ENCODE assay signal across 8 mouse cellular contexts in genomic region chr13:58588655-58589516, GRCm38 (mm10). TPM values are rescaled to one million over a fixed set of nuclear protein-coding genes. Genes with fewer than 3 reads are reported as not detected.
DNase-seq lines count a peak whose midpoint lies in the region; ATAC-seq and TF ChIP-seq lines count a peak whose summit lies in the region.

No protein-coding gene starts in this region.

- no peak for ATAC-seq in kidney, embryonic 16.5 days (ENCODE audit: low FRiP score, low TSS enrichment)
- ATAC-seq in embryonic facial prominence, embryonic 15.5 days (ENCODE audit: insufficient number of reproducible peaks, low FRiP score, low TSS enrichment, low read depth) = no peak
- no peak for ATAC-seq in midbrain, embryonic 14.5 days (ENCODE audit: low FRiP score, low TSS enrichment)
- ATAC-seq in granulocyte monocyte progenitor cell, adult 5-6 weeks (replicated peaks; ENCODE audit: poor library complexity, severe bottlenecking) = no peak

- no peak for TF ChIP-seq POLR2A in kidney, adult 2 months (IDR thresholded peaks at IDR 0.05; ENCODE audit: low read depth, low read length)

- 58% methylated on average over 15 of the region's 15 CpGs for WGBS in kidney, embryonic 16.5 days
- WGBS in kidney, adult 2 months = 60% methylated on average over 15 of the region's 15 CpGs
- 57% methylated on average over 15 of the region's 15 CpGs for WGBS in embryonic facial prominence, embryonic 15.5 days
- WGBS in midbrain, embryonic 14.5 days = 61% methylated on average over 15 of the region's 15 CpGs

- peak overlapping the region; percentile 44 for H3K4me2 ChIP-seq in kidney, embryonic 16.5 days (replicated peaks; ENCODE audit: low read depth, low read length)
- H3K4me2 ChIP-seq in embryonic facial prominence, embryonic 15.5 days (replicated peaks) = peak overlapping the region; percentile 38
- H3K4me2 ChIP-seq in midbrain, embryonic 14.5 days (ENCODE audit: low read length) = peak overlapping the region; percentile 40

- H3K9me3 ChIP-seq in kidney, embryonic 16.5 days (ENCODE audit: low read length) = no peaks in the 10 kb centered on the region
- H3K9me3 ChIP-seq in embryonic facial prominence, embryonic 15.5 days (replicated peaks) = no peaks in the 10 kb centered on the region
- H3K9me3 ChIP-seq in midbrain, embryonic 14.5 days (ENCODE audit: control insufficient read depth, low read length) = no peaks in the 10 kb centered on the region

- DNase-seq in kidney, adult 2 months = no peak
- DNase-seq in layer of hippocampus, postnatal 36 days = peak; percentile 21 to 40
- DNase-seq in midbrain, embryonic 14.5 days = peak; percentile 28
- DNase-seq in Muller cell, postnatal 12 days (ENCODE audit: inconsistent ontology term) = no peak
- no peak for DNase-seq in spleen, postnatal 10 days (ENCODE audit: low spot score in 2 of 2)

- no peaks in the 10 kb centered on the region for H3K27me3 ChIP-seq in kidney, embryonic 16.5 days (ENCODE audit: insufficient read depth, low read length)
- H3K27me3 ChIP-seq in kidney, adult 2 months (replicated peaks; ENCODE audit: control insufficient read depth, insufficient read depth, low read length) = no peaks in the 10 kb centered on the region
- H3K27me3 ChIP-seq in embryonic facial prominence, embryonic 15.5 days = no peaks in the 10 kb centered on the region
- no peaks in the 10 kb centered on the region for H3K27me3 ChIP-seq in midbrain, embryonic 14.5 days (ENCODE audit: control insufficient read depth, insufficient read depth, low read length)

- H3K4me1 ChIP-seq in kidney, embryonic 16.5 days (ENCODE audit: insufficient read depth, low read length) = peaks cover 7% of the 10 kb centered on the region; the same call in 1 of the 2 replicates
- H3K4me1 ChIP-seq in kidney, adult 2 months (ENCODE audit: control insufficient read depth, insufficient read depth, low read length) = no peaks in the 10 kb centered on the region
- H3K4me1 ChIP-seq in embryonic facial prominence, embryonic 15.5 days = peaks cover 6% of the 10 kb centered on the region
- no peaks in the 10 kb centered on the region for H3K4me1 ChIP-seq in midbrain, embryonic 14.5 days (ENCODE audit: control insufficient read depth, insufficient read depth, low read length)

- no peak overlapping the region for H3K27ac ChIP-seq in kidney, embryonic 16.5 days (ENCODE audit: low read length)
- H3K27ac ChIP-seq in kidney, adult 2 months (ENCODE audit: insufficient read depth, low read depth, low read length) = no peak overlapping the region
- H3K27ac ChIP-seq in embryonic facial prominence, embryonic 15.5 days (replicated peaks) = no peak overlapping the region
- H3K27ac ChIP-seq in midbrain, embryonic 14.5 days (replicated peaks; ENCODE audit: low read depth, low read length) = no peak overlapping the region

- no peak for TF ChIP-seq CTCF in kidney, adult 2 months (conservative IDR thresholded peaks at IDR 0.05; ENCODE audit: insufficient read depth, insufficient read length, low read depth, low read length)

- 0 out of 2 replicates have a peak overlapping the region, but pooled peaks have one; percentile 20 for H3K9ac ChIP-seq in kidney, embryonic 16.5 days (replicated peaks; ENCODE audit: low read length)
- no peak overlapping the region for H3K9ac ChIP-seq in embryonic facial prominence, embryonic 15.5 days
- H3K9ac ChIP-seq in midbrain, embryonic 14.5 days (replicated peaks; ENCODE audit: low read length) = no peak overlapping the region; the same call in 1 of the 2 replicates

- H3K36me3 ChIP-seq in kidney, embryonic 16.5 days (ENCODE audit: insufficient read depth, low read length) = no peaks in the 10 kb centered on the region
- H3K36me3 ChIP-seq in kidney, adult 2 months (ENCODE audit: control insufficient read depth, insufficient read depth, low read length) = no peaks in the 10 kb centered on the region
- no peaks in the 10 kb centered on the region for H3K36me3 ChIP-seq in embryonic facial prominence, embryonic 15.5 days
- H3K36me3 ChIP-seq in midbrain, embryonic 14.5 days (ENCODE audit: control insufficient read depth, insufficient read depth, low read length) = no peaks in the 10 kb centered on the region

- H3K4me3 ChIP-seq in kidney, embryonic 16.5 days (ENCODE audit: low read length) = peak overlapping the region; percentile 12; the same call in 1 of the 2 replicates
- no peak overlapping the region for H3K4me3 ChIP-seq in kidney, adult 2 months (ENCODE audit: insufficient read depth, low read depth, low read length)
- H3K4me3 ChIP-seq in embryonic facial prominence, embryonic 15.5 days (replicated peaks) = peak overlapping the region; percentile 16; the same call in 1 of the 2 replicates
- no peak overlapping the region for H3K4me3 ChIP-seq in midbrain, embryonic 14.5 days (replicated peaks; ENCODE audit: low read depth, low read length)

RNA-seq across cellular contexts. Expression of gene Slc28a3, which starts 21.8 kb away (rescaled TPM):
- polyA plus RNA-seq in kidney, embryonic 16.5 days (2015; fragmentation: Nextera tagmentation; extraction: Ambion mirVana) = 0.08 TPM in 1 of 2 replicates, not detected in the other
- polyA plus RNA-seq in kidney, adult 2 months (2012; rRNA removed) = not detected in 2 replicates
- 0.93 and 1.3 TPM in 2 replicates for polyA plus RNA-seq in embryonic facial prominence, embryonic 15.5 days (2015; fragmentation: Nextera tagmentation; extraction: Ambion mirVana)
- total RNA-seq in layer of hippocampus, postnatal 36 days (2021) = under 1 TPM; 0.15 TPM
- polyA plus RNA-seq in midbrain, embryonic 14.5 days (2014; fragmentation: Nextera tagmentation; extraction: Ambion mirVana) = not detected in 2 replicates
- total RNA-seq in granulocyte monocyte progenitor cell, adult 5-6 weeks (2014; fragmentation: Nextera tagmentation) = not detected in 2 replicates
- total RNA-seq in granulocyte monocyte progenitor cell, adult 5-6 weeks (2017) = not detected in 2 replicates

Comparison
In these comparisons a context has a peak if more than half of its experiments do, and no peak if none do; other contexts are left out.
1. H3K4me3 ChIP-seq: peak in kidney, embryonic 16.5 days (single experiment) and embryonic facial prominence, embryonic 15.5 days (single experiment); none in kidney, adult 2 months (single experiment) and midbrain, embryonic 14.5 days (single experiment).
2. DNase-seq: peak in layer of hippocampus, postnatal 36 days (2 of 2) and midbrain, embryonic 14.5 days (single experiment); none in kidney, adult 2 months (single experiment), Muller cell, postnatal 12 days (single experiment) and spleen, postnatal 10 days (0 of 2).
3. Peak in every context shown above with its lines, with median percentiles within 50 percentile points of each other: H3K4me2 ChIP-seq.